Mouse (Mus musculus): Measurements from ENCODE around the gene Arl11. TPM values are rescaled to one million over a fixed set of nuclear protein-coding genes. Genes with fewer than 3 reads are reported as not detected.

Gene Arl11
- polyA plus RNA-seq, 2 experiments: 0.81 to 1.2 TPM

DNA sequence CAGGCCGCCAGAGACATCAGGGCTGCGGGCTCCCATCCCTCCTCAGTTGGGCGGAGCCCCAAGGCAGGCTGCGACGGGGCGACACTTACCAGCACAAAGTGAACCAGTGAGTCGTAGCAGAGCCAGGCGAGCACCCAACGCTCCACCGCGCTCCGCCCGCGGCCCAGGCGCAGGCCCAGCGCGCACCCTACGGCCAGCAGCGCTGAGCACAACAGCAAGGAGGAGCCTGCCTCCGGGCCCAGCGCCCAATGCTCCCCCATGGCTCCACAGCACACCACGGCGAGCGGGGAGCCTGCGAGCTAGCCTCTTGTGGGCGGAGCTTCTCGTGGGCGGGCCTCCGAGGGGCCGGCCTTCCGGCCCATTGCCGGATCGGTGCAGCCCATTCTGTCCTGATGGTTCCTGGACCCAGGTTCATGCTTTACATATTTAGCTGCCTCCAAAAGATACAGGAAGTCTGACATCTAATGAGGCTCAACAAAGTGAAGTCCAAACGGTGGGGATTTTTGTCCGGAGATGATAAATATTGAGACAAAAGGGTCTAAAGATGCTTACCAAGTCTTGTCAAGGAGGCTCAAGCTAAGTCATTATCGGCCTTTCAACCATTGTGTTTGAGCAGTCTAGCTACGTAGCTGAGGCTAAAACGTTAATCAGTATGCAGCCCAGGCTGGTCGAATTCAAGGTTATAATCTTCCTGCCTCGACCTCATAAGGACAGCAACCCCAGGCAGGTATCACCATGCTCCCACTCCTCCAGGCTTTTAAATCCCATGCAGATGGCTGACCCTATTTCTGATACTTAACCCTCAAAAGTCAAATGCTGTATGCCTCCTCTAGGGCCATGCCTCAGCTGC is 50.8 kb downstream of the Arl11 start, which contains the start of gene Ebpl:
Ebpl (minus strand) TSS at position 309 of the 850 bp plus-strand sequence.
- no peaks in the 10 kb centered on the region for H3K27me3 ChIP-seq (ENCODE audit: control insufficient read depth, insufficient read depth, low read length)
- no peaks in the 10 kb centered on the region for H3K9me3 ChIP-seq (ENCODE audit: control insufficient read depth, low read length)
- H3K4me3 ChIP-seq (replicated peaks; ENCODE audit: low read length): peak within 1 kb of the TSS; percentile 54
- H3K36me3 ChIP-seq (ENCODE audit: control insufficient read depth, insufficient read depth, low read length): no peaks in the 10 kb centered on the region; the same call in 1 of the 2 replicates
- DNase-seq (ENCODE audit: low spot score) (peak; percentile 85), ATAC-seq (ENCODE audit: low FRiP score, low read depth) (peak; percentile 96)
- 1% methylated on average over 36 of the region's 40 CpGs for WGBS
- H3K27ac ChIP-seq (replicated peaks; ENCODE audit: low read depth, low read length): peak within 1 kb of the TSS; percentile 63
- TF ChIP-seq POLR2A (IDR thresholded peaks at IDR 0.05; ENCODE audit: borderline replicate concordance, extremely low read depth, insufficient read depth, insufficient read length): peak; percentile 79; the same call in 1 of the 2 replicates
- H3K9ac ChIP-seq (ENCODE audit: low read depth, low read length, severe bottlenecking): peak within 1 kb of the TSS; percentile 75
- H3K4me1 ChIP-seq (ENCODE audit: control insufficient read depth, insufficient read depth, low read length): peaks cover 3% of the 10 kb centered on the region; the same call in 1 of the 2 replicates
- H3K4me2 ChIP-seq (replicated peaks; ENCODE audit: low read depth, low read length, severe bottlenecking): peak within 1 kb of the TSS; percentile 51

GRCm38 (mm10) chr14:61360981-61361511 is 51.5 kb downstream of the Arl11 start:
- no peaks in the 10 kb centered on the region for H3K9me3 ChIP-seq (ENCODE audit: control insufficient read depth, low read length)
- no peak overlapping the region for H3K9ac ChIP-seq (ENCODE audit: low read depth, low read length, severe bottlenecking)
- H3K4me2 ChIP-seq (replicated peaks; ENCODE audit: low read depth, low read length, severe bottlenecking): peak overlapping the region; percentile 51
- ATAC-seq (ENCODE audit: low FRiP score, low read depth) (no peak), DNase-seq (ENCODE audit: low spot score) (no peak)
- 64% methylated on average over 3 of the region's 3 CpGs for WGBS
- H3K27ac ChIP-seq (replicated peaks; ENCODE audit: low read depth, low read length): no peak overlapping the region
- H3K4me1 ChIP-seq (ENCODE audit: control insufficient read depth, insufficient read depth, low read length): peaks cover 3% of the 10 kb centered on the region; the same call in 1 of the 2 replicates
- H3K4me3 ChIP-seq (replicated peaks; ENCODE audit: low read length): peak overlapping the region; percentile 54; the same call in 1 of the 2 replicates
- TF ChIP-seq POLR2A (IDR thresholded peaks at IDR 0.05; ENCODE audit: borderline replicate concordance, extremely low read depth, insufficient read depth, insufficient read length): no peak
- H3K36me3 ChIP-seq (ENCODE audit: control insufficient read depth, insufficient read depth, low read length): peaks cover 2% of the 10 kb centered on the region; the same call in 1 of the 2 replicates
- no peaks in the 10 kb centered on the region for H3K27me3 ChIP-seq (ENCODE audit: control insufficient read depth, insufficient read depth, low read length)

Other genes with a start within 250 kb of the Arl11 start
- gene Sacs, start 171.3 kb upstream of the Arl11 start, polyA plus RNA-seq (2012; rRNA removed): 3.7 and 3.8 TPM in 2 replicates
- gene Sacs, start 171.3 kb upstream of the Arl11 start, polyA plus RNA-seq (2014; fragmentation: Nextera tagmentation; extraction: Ambion mirVana): 3.9 and 4.2 TPM in 2 replicates
- 9.5 and 10.4 TPM in 2 replicates for gene Sgcg, start 51.3 kb upstream of the Arl11 start, polyA plus RNA-seq (2012; rRNA removed)
- 12.1 and 12.5 TPM in 2 replicates for gene Sgcg, start 51.3 kb upstream of the Arl11 start, polyA plus RNA-seq (2014; fragmentation: Nextera tagmentation; extraction: Ambion mirVana)
- 4.8 and 5.4 TPM in 2 replicates for gene Ebpl, start 50.7 kb downstream of the Arl11 start, polyA plus RNA-seq (2012; rRNA removed)
- 13.6 and 14.5 TPM in 2 replicates for gene Ebpl, start 50.7 kb downstream of the Arl11 start, polyA plus RNA-seq (2014; fragmentation: Nextera tagmentation; extraction: Ambion mirVana)
- gene Kpna3, start 130.1 kb downstream of the Arl11 start, polyA plus RNA-seq (2012; rRNA removed): 26.6 and 30.8 TPM in 2 replicates
- gene Kpna3, start 130.1 kb downstream of the Arl11 start, polyA plus RNA-seq (2014; fragmentation: Nextera tagmentation; extraction: Ambion mirVana): 53.0 and 56.1 TPM in 2 replicates
- gene Spryd7, start 247.1 kb downstream of the Arl11 start, polyA plus RNA-seq (2012; rRNA removed): 11.6 and 12.4 TPM in 2 replicates
- 22.4 and 24.5 TPM in 2 replicates for gene Spryd7, start 247.1 kb downstream of the Arl11 start, polyA plus RNA-seq (2014; fragmentation: Nextera tagmentation; extraction: Ambion mirVana)